Mouse (Mus musculus) monocyte, adult 5-6 weeks (primary cell): Measurements from ENCODE around the gene Slc26a8. TPM values are rescaled to one million over a fixed set of nuclear protein-coding genes. Genes with fewer than 3 reads are reported as not detected.

Experiments used
- ATAC-seq: fragments of 153-309, 156-312 bp; replicated peaks from 2 replicates; pipeline ENCODE4 v1.8.0; 2017; ENCODE audit warnings: mild to moderate bottlenecking; ENCODE audit not compliant: low TSS enrichment, insufficient number of reproducible peaks, severe bottlenecking, poor library complexity, low FRiP score
- total RNA-seq: library from RNA; stranded (forward); fragments of 200-1000, 200-491, 200-594 nt; gene quantifications from 3 replicates; pipeline ENCODE4 v1.2.3, GENCODE M21; 2017

The Slc26a8 gene
- total RNA-seq, 1 experiment from 2014 or later, result 1.5 TPM

- ATAC-seq, result no peak
Measured at GRCm38 (mm10) chr17:28701737-28702136, 11.7 kb upstream of the Slc26a8 start.

GRCm38 (mm10) chr17:28701171-28701570 lies 11.1 kb upstream of the Slc26a8 start:
- ATAC-seq, result no peak

GRCm38 (mm10) chr17:28699789-28700188 lies 9.8 kb upstream of the Slc26a8 start:
- no peak for ATAC-seq

GRCm38 (mm10) chr17:28698672-28699071 lies 8.6 kb upstream of the Slc26a8 start:
- no peak for ATAC-seq

GRCm38 (mm10) chr17:28698245-28698644 lies 8.2 kb upstream of the Slc26a8 start:
- no peak for ATAC-seq

GRCm38 (mm10) chr17:28697290-28698195 lies 7.5 kb upstream of the Slc26a8 start:
- peak; percentile 73 for ATAC-seq

GRCm38 (mm10) chr17:28696641-28697040 lies 6.6 kb upstream of the Slc26a8 start:
- no peak for ATAC-seq

GRCm38 (mm10) chr17:28694832-28695231 lies 4.8 kb upstream of the Slc26a8 start:
- ATAC-seq, result no peak

GRCm38 (mm10) chr17:28694078-28694477 lies 4.0 kb upstream of the Slc26a8 start:
- no peak for ATAC-seq

GRCm38 (mm10) chr17:28693086-28693485 lies 3.1 kb upstream of the Slc26a8 start:
- ATAC-seq, result no peak

GRCm38 (mm10) chr17:28692341-28692710 lies 2.3 kb upstream of the Slc26a8 start:
- no peak for ATAC-seq

GRCm38 (mm10) chr17:28691687-28692340 lies 1.8 kb upstream of the Slc26a8 start:
- ATAC-seq, result no peak

GRCm38 (mm10) chr17:28690776-28691686 lies 998 bp upstream of the Slc26a8 start, which contains the start of gene Mapk14:
TSS of gene Mapk14 (plus strand) at chr17:28691329.
- peak; percentile 81 for ATAC-seq

- ATAC-seq, result no peak
Measured at GRCm38 (mm10) chr17:28687354-28687753, 2.7 kb downstream of the Slc26a8 start.

- ATAC-seq, result no peak
Measured at GRCm38 (mm10) chr17:28684631-28685030, 5.4 kb downstream of the Slc26a8 start.

GRCm38 (mm10) chr17:28683601-28684000 lies 6.4 kb downstream of the Slc26a8 start:
- ATAC-seq, result no peak

GRCm38 (mm10) chr17:28682311-28683084 lies 7.5 kb downstream of the Slc26a8 start:
- peak; percentile 62 for ATAC-seq

GRCm38 (mm10) chr17:28659564-28659963 lies 30.5 kb downstream of the Slc26a8 start:
- no peak for ATAC-seq
